Mouse (Mus musculus) heart, embryonic 11.5 days (tissue): ENCODE measurements around the gene Elk3. TPM values are rescaled to one million over a fixed set of nuclear protein-coding genes. Genes with fewer than 3 reads are reported as not detected.

Experiments
- ATAC-seq: fragments of 200-750 bp; cut with Nextera tagmentation; replicated peaks from 2 replicates; pipeline ENCODE4 v1.8.0; 2017; ENCODE audit warnings: moderate library complexity; ENCODE audit not compliant: insufficient number of reproducible peaks, low FRiP score, low TSS enrichment
- H3K27ac ChIP-seq: fragments of 300-500 bp; sonication (generic); 2 replicates; pipeline ENCODE4 v1.5.1; 2014; ENCODE audit warnings: mild to moderate bottlenecking, low read depth, low read length
- H3K27me3 ChIP-seq: fragments of 300-500 bp; sonication (generic); 2 replicates; pipeline ENCODE4 v1.6.1; 2014; ENCODE audit warnings: mild to moderate bottlenecking, low read length, mixed read lengths; ENCODE audit not compliant: control insufficient read depth, insufficient read depth
- H3K36me3 ChIP-seq: fragments of 300-500 bp; sonication (generic); 2 replicates; pipeline ENCODE4 v1.6.1; 2014; ENCODE audit warnings: mild to moderate bottlenecking, low read length, moderate library complexity, mixed read lengths; ENCODE audit not compliant: control insufficient read depth, insufficient read depth
- H3K4me1 ChIP-seq: fragments of 300-500 bp; sonication (generic); 2 replicates; pipeline ENCODE4 v1.6.1; 2014; ENCODE audit warnings: low read length; ENCODE audit not compliant: control insufficient read depth, insufficient read depth
- H3K4me2 ChIP-seq: fragments of 300-500 bp; sonication (generic); 2 replicates; pipeline ENCODE4 v1.6.1; 2014; ENCODE audit warnings: mild to moderate bottlenecking, moderate library complexity
- H3K4me3 ChIP-seq: fragments of 300-500 bp; sonication (generic); 2 replicates; pipeline ENCODE4 v1.5.1; 2014; ENCODE audit warnings: low read depth, low read length
- H3K9ac ChIP-seq: fragments of 300-500 bp; sonication (generic); 2 replicates; pipeline ENCODE4 v1.6.1; 2014; ENCODE audit warnings: mild to moderate bottlenecking, low read depth, low read length, moderate library complexity
- H3K9me3 ChIP-seq: fragments of 300-500 bp; sonication (generic); replicated peaks from 2 replicates; pipeline ENCODE4 v1.6.1; 2016; ENCODE audit warnings: low read length; ENCODE audit not compliant: control insufficient read depth
- WGBS: fragments of 180-500 bp; shearing (Covaris S2); extraction: QIAGEN DNeasy Blood & Tissue Kit; methylation state at CpG from one replicate; pipeline ENCODE4 v1.1.7; 2014; ENCODE audit not compliant: insufficient replicate concordance; 5-methylcytosine and 5-hydroxymethylcytosine counted together
- polyA plus RNA-seq: library from polyadenylated mRNA; unstranded; fragments of >200 nt; fragmentation: Nextera tagmentation; extraction: Ambion mirVana; gene quantifications from 2 replicates; pipeline ENCODE4 v1.2.1, GENCODE M21; 2014

Elk3 gene
- polyA plus RNA-seq, 1 experiment from 2014 or later: 42.1 TPM

DNA sequence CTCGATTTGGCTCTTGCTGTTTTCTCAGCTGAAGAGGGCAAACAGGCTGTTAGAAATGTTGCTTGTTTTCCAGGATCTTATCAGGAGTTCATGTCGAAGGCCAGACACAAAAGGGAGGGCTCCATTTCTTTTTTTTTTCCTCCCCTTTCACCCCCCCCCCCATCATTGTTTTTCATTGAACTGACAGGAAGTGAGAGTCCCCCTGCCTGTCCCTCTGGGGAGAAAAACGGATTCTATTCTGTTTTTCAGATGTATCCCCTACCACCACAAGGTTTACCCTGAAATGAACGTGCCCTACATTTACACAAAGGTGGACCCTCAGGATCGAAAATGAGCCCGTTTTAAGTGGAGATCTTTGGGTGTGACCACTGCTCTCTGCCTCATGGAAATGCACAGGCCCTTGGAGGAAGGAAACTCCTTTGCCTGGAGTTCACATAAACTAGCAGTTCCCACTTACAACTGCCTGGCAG is 25.6 kb upstream of the Elk3 start:
- 0 out of 2 replicates have a peak, but pooled peaks cover 2% of the 10 kb centered on the region for H3K9me3 ChIP-seq
- 44% methylated on average over 6 of the region's 6 CpGs for WGBS
- no peaks in the 10 kb centered on the region for H3K27me3 ChIP-seq
- no peaks in the 10 kb centered on the region for H3K36me3 ChIP-seq
- H3K4me3 ChIP-seq: no peak overlapping the region
- no peak overlapping the region for H3K9ac ChIP-seq
- H3K4me2 ChIP-seq: no peak overlapping the region
- ATAC-seq: peak; percentile 32; the same call in 1 of the 2 replicates
- H3K27ac ChIP-seq: peak overlapping the region; percentile 79
- peaks cover 16% of the 10 kb centered on the region for H3K4me1 ChIP-seq

DNA sequence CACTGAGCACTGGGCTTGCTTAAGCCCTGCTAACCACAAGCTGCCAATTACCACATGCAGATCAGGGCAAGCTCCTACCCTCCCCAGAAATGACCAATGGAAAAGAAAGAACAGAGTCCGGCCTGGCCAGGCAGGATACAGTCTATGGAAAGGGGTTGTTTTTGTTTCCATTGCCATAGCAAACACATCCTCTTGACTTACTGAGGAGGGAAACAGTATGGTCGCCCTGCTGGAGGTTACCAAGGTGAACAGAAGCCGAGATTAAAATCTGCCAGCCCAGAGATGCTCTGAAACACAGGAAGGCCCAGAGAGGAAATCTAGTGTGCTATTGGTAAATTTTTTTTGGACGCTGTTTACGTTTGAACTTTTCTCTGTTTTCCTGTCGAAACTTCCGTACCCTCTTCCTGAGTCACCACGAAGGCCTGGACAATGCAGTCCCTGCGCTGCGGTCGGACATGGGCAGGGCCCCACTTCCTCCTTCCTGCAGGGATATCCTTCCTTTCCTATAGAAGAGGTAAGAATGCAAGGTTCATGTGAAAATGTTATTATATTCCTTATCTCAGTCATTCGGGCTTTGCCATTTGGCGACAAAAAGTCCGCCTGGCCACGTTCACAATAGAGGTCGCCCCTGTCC is 25.0 kb upstream of the Elk3 start:
- no peak overlapping the region for H3K4me3 ChIP-seq
- 63% methylated on average over 16 of the region's 16 CpGs for WGBS
- H3K4me1 ChIP-seq: peaks cover 16% of the 10 kb centered on the region
- no peak overlapping the region for H3K4me2 ChIP-seq
- ATAC-seq: peak; percentile 62
- H3K27me3 ChIP-seq: no peaks in the 10 kb centered on the region
- H3K27ac ChIP-seq: peak overlapping the region; percentile 79
- H3K9me3 ChIP-seq: 0 out of 2 replicates have a peak, but pooled peaks cover 2% of the 10 kb centered on the region
- H3K36me3 ChIP-seq: no peaks in the 10 kb centered on the region
- no peak overlapping the region for H3K9ac ChIP-seq

DNA sequence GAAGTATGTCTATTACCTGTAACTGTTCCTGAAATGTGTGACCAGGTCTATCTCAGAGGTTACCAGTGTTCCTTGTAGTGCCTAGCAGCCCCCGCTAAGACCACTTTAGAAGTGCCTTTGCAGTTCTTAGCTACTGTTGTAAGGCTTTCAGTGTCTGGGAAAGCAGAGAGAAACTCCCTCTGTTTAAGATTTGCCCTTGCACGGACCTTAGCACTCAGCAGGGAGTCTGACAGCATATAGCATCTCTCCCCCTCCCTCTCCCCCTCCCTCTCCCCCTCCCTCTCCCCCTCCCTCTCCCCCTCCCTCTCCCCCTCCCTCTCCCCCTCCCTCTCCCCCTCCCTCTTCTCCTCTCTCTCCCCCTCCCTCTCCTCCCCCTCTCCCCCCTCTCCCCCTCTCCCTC is 24.1 kb upstream of the Elk3 start:
- Histone ChIP-seq H3K4me3 (no peak overlapping the region), H3K27ac (peak overlapping the region; percentile 79; the same call in 1 of the 2 replicates), H3K36me3 (no peaks in the 10 kb centered on the region), H3K27me3 (no peaks in the 10 kb centered on the region), H3K4me1 (peaks cover 16% of the 10 kb centered on the region), H3K9ac (no peak overlapping the region), H3K9me3 (no peaks in the 10 kb centered on the region), H3K4me2 (no peak overlapping the region)
- ATAC-seq: no peak
- 47% methylated on average over 2 of the region's 2 CpGs for WGBS

DNA sequence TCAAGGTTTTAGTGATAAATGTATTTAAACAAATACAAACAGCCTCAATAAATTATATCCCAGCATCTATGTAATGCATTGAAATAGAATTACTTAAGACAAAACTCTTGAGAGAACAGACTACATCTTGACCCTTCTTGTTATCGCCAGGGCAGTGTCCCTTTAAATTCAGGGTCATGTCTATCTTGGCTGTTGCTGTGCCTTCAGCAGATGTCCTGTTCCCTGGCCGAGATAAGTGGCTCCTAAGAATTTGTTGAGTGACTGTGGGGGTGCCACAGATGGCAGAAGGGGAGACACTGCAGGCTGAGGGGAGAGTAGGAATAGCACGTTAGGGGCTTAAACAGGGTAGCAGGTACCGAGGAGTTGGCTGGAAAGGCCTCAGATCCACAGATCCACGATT is 22.3 kb upstream of the Elk3 start:
- Histone ChIP-seq H3K9ac (no peak overlapping the region), H3K36me3 (no peaks in the 10 kb centered on the region), H3K4me3 (no peak overlapping the region), H3K4me2 (no peak overlapping the region), H3K9me3 (no peaks in the 10 kb centered on the region), H3K27ac (peak overlapping the region; percentile 38; the same call in 1 of the 2 replicates), H3K27me3 (no peaks in the 10 kb centered on the region), H3K4me1 (peaks cover 16% of the 10 kb centered on the region)
- WGBS: 34% methylated on average over 5 of the region's 5 CpGs
- no peak for ATAC-seq

DNA sequence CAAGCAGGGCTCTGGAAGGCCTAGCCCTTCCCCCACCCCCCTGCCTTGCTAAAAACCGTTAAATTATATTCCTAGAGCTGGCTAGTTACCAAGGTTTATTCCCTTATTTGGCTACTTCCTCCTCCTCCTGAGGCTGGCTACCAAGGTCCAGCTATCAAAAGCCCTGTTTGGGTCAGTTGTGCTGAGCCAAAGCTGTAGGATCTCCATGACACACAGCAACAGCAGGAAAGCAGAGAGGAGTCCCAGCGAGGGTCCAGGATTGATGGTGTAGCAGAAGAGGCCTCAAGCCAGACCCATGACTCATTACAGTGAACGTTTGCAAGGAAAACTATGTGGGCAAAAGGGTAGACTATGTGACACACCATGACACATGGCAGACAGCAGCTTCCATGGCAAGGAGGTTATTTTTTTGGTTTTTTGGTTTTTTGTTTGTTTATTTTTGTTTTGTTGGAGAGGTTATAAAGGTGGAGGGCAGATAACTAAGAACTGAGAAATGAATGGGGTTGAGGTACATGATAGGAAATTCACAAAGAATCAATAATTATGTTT is 21.4 kb upstream of the Elk3 start:
- Histone ChIP-seq H3K4me3 (no peak overlapping the region), H3K27me3 (no peaks in the 10 kb centered on the region), H3K36me3 (no peaks in the 10 kb centered on the region), H3K4me2 (no peak overlapping the region), H3K9ac (no peak overlapping the region), H3K27ac (no peak overlapping the region), H3K9me3 (no peaks in the 10 kb centered on the region), H3K4me1 (peaks cover 15% of the 10 kb centered on the region)
- 41% methylated on average over 3 of the region's 3 CpGs for WGBS
- no peak for ATAC-seq

DNA sequence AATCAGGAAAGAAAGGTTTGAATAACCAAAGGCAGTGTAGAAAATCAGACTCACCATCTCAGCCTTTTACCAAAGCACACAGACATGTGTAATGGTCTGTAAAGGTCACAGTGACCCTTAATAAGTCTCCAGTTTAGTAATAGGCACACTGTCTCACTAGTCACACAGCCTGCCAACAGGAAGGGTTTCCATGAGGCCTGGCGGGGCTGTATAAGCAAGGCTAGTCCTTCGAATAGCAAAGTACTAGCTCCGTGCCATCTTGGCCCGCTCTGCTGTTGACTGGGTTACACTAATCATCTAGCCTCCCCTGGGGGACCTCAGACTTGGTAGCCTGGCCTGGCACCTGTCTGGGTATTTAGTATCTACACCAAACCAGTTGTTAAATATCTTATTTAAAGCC is 20.6 kb upstream of the Elk3 start:
- H3K4me2 ChIP-seq: no peak overlapping the region
- 86% methylated on average over 4 of the region's 4 CpGs for WGBS
- H3K4me1 ChIP-seq: peaks cover 10% of the 10 kb centered on the region
- no peak overlapping the region for H3K4me3 ChIP-seq
- no peak overlapping the region for H3K9ac ChIP-seq
- no peaks in the 10 kb centered on the region for H3K9me3 ChIP-seq
- no peak for ATAC-seq
- no peak overlapping the region for H3K27ac ChIP-seq
- H3K36me3 ChIP-seq: no peaks in the 10 kb centered on the region
- no peaks in the 10 kb centered on the region for H3K27me3 ChIP-seq

DNA sequence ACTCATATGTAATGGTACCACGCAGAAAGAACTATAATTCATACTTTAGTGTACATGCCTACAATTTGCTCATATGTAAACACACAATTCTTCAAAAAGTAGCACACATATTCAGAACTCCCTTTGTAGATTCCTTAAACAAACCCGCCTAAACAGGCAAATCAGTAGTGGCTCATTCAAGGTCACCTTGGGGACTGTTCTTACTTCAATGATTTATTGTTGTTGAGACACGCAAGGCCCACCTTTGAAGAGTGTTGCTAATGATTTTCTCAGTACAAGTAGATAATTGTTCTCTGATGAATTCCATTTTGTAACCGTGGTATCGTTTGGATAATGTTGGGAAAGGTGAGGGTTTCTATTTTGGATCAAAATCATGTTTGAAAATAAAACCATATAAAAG is 17.4 kb upstream of the Elk3 start:
- H3K36me3 ChIP-seq: no peaks in the 10 kb centered on the region
- H3K27me3 ChIP-seq: no peaks in the 10 kb centered on the region
- no peaks in the 10 kb centered on the region for H3K9me3 ChIP-seq
- H3K4me2 ChIP-seq: no peak overlapping the region
- no peak overlapping the region for H3K9ac ChIP-seq
- 87% methylated on average over 5 of the region's 5 CpGs for WGBS
- H3K27ac ChIP-seq: no peak overlapping the region
- H3K4me3 ChIP-seq: no peak overlapping the region
- peaks cover 12% of the 10 kb centered on the region for H3K4me1 ChIP-seq
- no peak for ATAC-seq

DNA sequence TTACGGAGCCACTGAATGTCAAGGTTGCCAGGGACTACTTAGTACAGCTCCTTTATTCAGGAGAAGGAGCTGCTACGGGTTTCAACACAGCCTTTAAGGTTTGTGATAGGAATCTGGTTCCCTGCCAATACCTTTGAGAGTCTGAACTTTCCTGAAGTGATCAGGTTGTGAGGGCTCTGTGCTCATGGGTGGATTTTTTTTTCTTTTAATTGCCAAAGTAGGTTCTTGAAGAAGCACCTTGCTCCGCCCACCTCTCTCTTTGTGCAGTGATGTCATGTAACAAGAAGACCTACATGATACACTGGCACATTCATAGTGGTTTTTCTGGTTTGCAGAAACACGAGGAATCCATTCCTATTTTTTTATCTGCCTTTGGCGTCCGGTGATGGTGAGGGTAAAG is 16.3 kb upstream of the Elk3 start:
- H3K36me3 ChIP-seq: no peaks in the 10 kb centered on the region
- H3K9ac ChIP-seq: no peak overlapping the region
- no peak overlapping the region for H3K4me3 ChIP-seq
- 87% methylated on average over 6 of the region's 6 CpGs for WGBS
- H3K27me3 ChIP-seq: no peaks in the 10 kb centered on the region
- ATAC-seq: no peak
- H3K4me1 ChIP-seq: peaks cover 7% of the 10 kb centered on the region; the same call in 1 of the 2 replicates
- H3K27ac ChIP-seq: no peak overlapping the region
- H3K4me2 ChIP-seq: no peak overlapping the region
- no peaks in the 10 kb centered on the region for H3K9me3 ChIP-seq

DNA sequence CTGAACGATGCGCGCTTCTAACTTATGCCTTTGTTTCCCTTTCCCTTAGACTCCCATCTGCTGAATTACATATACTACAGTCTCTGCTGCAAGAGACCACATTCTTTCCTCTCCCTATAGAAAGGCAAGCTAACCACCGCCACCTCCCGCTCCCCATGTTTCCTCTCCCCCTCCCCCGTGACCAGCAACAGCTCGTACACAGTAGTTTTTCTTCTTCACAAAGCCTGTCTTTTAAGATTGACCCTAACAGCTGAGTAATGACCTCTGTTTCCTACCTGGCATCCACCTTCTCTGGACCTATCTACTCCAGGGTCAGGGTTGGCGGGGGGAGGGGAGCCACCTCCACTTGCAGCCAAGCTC is 15.8 kb upstream of the Elk3 start:
- Histone ChIP-seq H3K27me3 (no peaks in the 10 kb centered on the region), H3K27ac (peak overlapping the region; percentile 62), H3K36me3 (no peaks in the 10 kb centered on the region), H3K4me1 (peaks cover 7% of the 10 kb centered on the region; the same call in 1 of the 2 replicates), H3K9me3 (no peaks in the 10 kb centered on the region), H3K4me2 (no peak overlapping the region), H3K4me3 (no peak overlapping the region), H3K9ac (no peak overlapping the region)
- ATAC-seq: no peak
- 68% methylated on average over 8 of the region's 8 CpGs for WGBS
